Mouse (Mus musculus): ENCODE results near the gene Slit3. TPM values are rescaled to one million over a fixed set of nuclear protein-coding genes. Genes with fewer than 3 reads are reported as not detected.

Gene Slit3
- polyA plus RNA-seq, 2 experiments = 0.20 to 0.23 TPM

DNA sequence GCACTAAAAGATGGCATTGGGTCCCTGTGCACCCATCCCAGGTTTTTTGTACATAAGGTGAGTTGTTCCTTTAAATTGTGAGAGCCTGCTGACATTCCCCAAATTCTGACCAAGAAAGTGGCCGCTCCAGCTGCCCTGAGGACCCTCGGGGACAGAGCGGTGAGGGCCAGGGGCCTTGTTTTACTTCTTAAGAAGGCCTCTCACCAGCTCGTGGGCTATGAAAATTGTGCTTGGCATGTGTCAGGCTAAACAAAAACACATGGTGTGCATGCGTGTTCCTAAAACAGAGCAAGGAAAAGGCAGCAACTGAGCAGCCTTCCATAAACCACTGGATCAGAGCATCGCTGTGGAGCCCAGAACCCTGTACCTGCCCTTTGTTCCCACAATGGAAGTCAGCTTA, 316.5 kb downstream of the Slit3 start:
- Histone ChIP-seq H3K27ac (no peak overlapping the region), H3K27me3 (ENCODE audit: control insufficient read depth, insufficient read depth, low read length) (no peaks in the 10 kb centered on the region), H3K4me2 (ENCODE audit: low read depth) (no peak overlapping the region), H3K36me3 (replicated peaks; ENCODE audit: control insufficient read depth, insufficient read depth, low read depth) (no peaks in the 10 kb centered on the region), H3K9me3 (ENCODE audit: control insufficient read depth, low read length) (no peaks in the 10 kb centered on the region), H3K9ac (replicated peaks) (no peak overlapping the region), H3K4me3 (ENCODE audit: insufficient read depth in 1 of 2, low read depth in 2 of 2, low read length in 2 of 2) (no peak overlapping the region), H3K4me1 (replicated peaks; ENCODE audit: control insufficient read depth in 2 of 2, insufficient read depth in 2 of 2, low read length in 1 of 2) (no peaks in the 10 kb centered on the region)
- ATAC-seq (ENCODE audit: insufficient read depth) = no peak
- TF ChIP-seq EP300 (IDR thresholded peaks at IDR 0.05; ENCODE audit: low read depth) (no peak), CTCF (IDR thresholded peaks at IDR 0.05; ENCODE audit: low read depth) (no peak)
- WGBS (ENCODE audit: insufficient replicate concordance) = 61% methylated on average over 6 of the region's 6 CpGs
- DNase-seq (ENCODE audit: low read depth in 3 of 3, low spot score in 3 of 3) = no peak

DNA sequence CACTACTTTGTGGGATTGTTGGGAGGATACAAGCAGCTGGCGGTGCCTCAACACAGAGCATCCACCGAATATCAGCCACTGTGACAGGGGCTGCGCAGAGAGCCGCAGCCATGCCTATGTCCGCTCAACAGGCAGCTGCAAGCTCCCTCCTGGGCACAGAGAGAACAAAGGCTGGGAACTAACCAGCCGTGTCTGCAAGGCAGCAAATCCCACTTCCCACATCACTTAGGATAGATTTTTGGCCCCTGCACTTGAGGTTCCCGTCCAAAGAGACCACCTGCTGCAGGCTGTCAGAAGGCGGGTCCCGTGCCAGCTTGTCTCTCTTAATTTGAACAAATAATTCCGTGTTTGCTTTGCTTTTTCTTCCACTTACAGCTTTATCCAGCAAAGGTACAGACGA, 319.2 kb downstream of the Slit3 start:
- no peak for TF ChIP-seq EP300 (IDR thresholded peaks at IDR 0.05; ENCODE audit: low read depth)
- TF ChIP-seq CTCF (IDR thresholded peaks at IDR 0.05; ENCODE audit: low read depth) = no peak

GRCm38 (mm10) chr11:35444489-35445100, 323.6 kb downstream of the Slit3 start:
- 68% methylated on average over 6 of the region's 6 CpGs for WGBS (ENCODE audit: insufficient replicate concordance)
- DNase-seq (ENCODE audit: low read depth in 3 of 3, low spot score in 3 of 3) = no peak
- Histone ChIP-seq H3K36me3 (replicated peaks; ENCODE audit: control insufficient read depth, insufficient read depth, low read depth) (no peaks in the 10 kb centered on the region), H3K4me3 (ENCODE audit: insufficient read depth in 1 of 2, low read depth in 2 of 2, low read length in 2 of 2) (no peak overlapping the region), H3K27me3 (ENCODE audit: control insufficient read depth, insufficient read depth, low read length) (no peaks in the 10 kb centered on the region), H3K9ac (replicated peaks) (no peak overlapping the region), H3K27ac (no peak overlapping the region), H3K9me3 (ENCODE audit: control insufficient read depth, low read length) (no peaks in the 10 kb centered on the region), H3K4me2 (ENCODE audit: low read depth) (no peak overlapping the region), H3K4me1 (replicated peaks; ENCODE audit: control insufficient read depth in 2 of 2, insufficient read depth in 2 of 2, low read length in 1 of 2) (no peaks in the 10 kb centered on the region)
- no peak for TF ChIP-seq EP300 (IDR thresholded peaks at IDR 0.05; ENCODE audit: low read depth)
- TF ChIP-seq CTCF (IDR thresholded peaks at IDR 0.05; ENCODE audit: low read depth) = no peak
- no peak for ATAC-seq (ENCODE audit: insufficient read depth)

More for the DNA sequence above, 319.2 kb downstream of the Slit3 start:
- H3K4me2 ChIP-seq (ENCODE audit: low read depth) = no peak overlapping the region
- WGBS (ENCODE audit: insufficient replicate concordance) = 67% methylated on average over 11 of the region's 11 CpGs
- no peak overlapping the region for H3K27ac ChIP-seq
- no peaks in the 10 kb centered on the region for H3K9me3 ChIP-seq (ENCODE audit: control insufficient read depth, low read length)
- H3K4me1 ChIP-seq (replicated peaks; ENCODE audit: control insufficient read depth in 2 of 2, insufficient read depth in 2 of 2, low read length in 1 of 2) = no peaks in the 10 kb centered on the region
- no peak overlapping the region for H3K9ac ChIP-seq (replicated peaks)
- no peak overlapping the region for H3K4me3 ChIP-seq (ENCODE audit: insufficient read depth in 1 of 2, low read depth in 2 of 2, low read length in 2 of 2)
- H3K27me3 ChIP-seq (ENCODE audit: control insufficient read depth, insufficient read depth, low read length) = no peaks in the 10 kb centered on the region
- no peaks in the 10 kb centered on the region for H3K36me3 ChIP-seq (replicated peaks; ENCODE audit: control insufficient read depth, insufficient read depth, low read depth)
- ATAC-seq (ENCODE audit: insufficient read depth) (no peak), DNase-seq (ENCODE audit: low read depth in 3 of 3, low spot score in 3 of 3) (no peak)

- 34% methylated on average over 9 of the region's 9 CpGs for WGBS (ENCODE audit: insufficient replicate concordance)
- H3K9me3 ChIP-seq (ENCODE audit: control insufficient read depth, low read length) = no peaks in the 10 kb centered on the region
- DNase-seq (ENCODE audit: low read depth in 3 of 3, low spot score in 3 of 3) (no peak), ATAC-seq (ENCODE audit: insufficient read depth) (no peak)
- TF ChIP-seq EP300 (IDR thresholded peaks at IDR 0.05; ENCODE audit: low read depth) (no peak), CTCF (IDR thresholded peaks at IDR 0.05; ENCODE audit: low read depth) (no peak)
- no peak overlapping the region for H3K27ac ChIP-seq
- no peak overlapping the region for H3K9ac ChIP-seq (replicated peaks)
- no peak overlapping the region for H3K4me3 ChIP-seq (ENCODE audit: insufficient read depth in 1 of 2, low read depth in 2 of 2, low read length in 2 of 2)
- no peaks in the 10 kb centered on the region for H3K4me1 ChIP-seq (replicated peaks; ENCODE audit: control insufficient read depth in 2 of 2, insufficient read depth in 2 of 2, low read length in 1 of 2)
- no peaks in the 10 kb centered on the region for H3K36me3 ChIP-seq (replicated peaks; ENCODE audit: control insufficient read depth, insufficient read depth, low read depth)
- no peak overlapping the region for H3K4me2 ChIP-seq (ENCODE audit: low read depth)
- no peaks in the 10 kb centered on the region for H3K27me3 ChIP-seq (ENCODE audit: control insufficient read depth, insufficient read depth, low read length)
These were observed 326.9 kb downstream of the Slit3 start for GRCm38 (mm10) chr11:35447951-35448350.

- no peak overlapping the region for H3K4me2 ChIP-seq (ENCODE audit: low read depth)
- no peak overlapping the region for H3K4me3 ChIP-seq (ENCODE audit: insufficient read depth in 1 of 2, low read depth in 2 of 2, low read length in 2 of 2)
- H3K9ac ChIP-seq (replicated peaks) = no peak overlapping the region
- H3K9me3 ChIP-seq (ENCODE audit: control insufficient read depth, low read length) = no peaks in the 10 kb centered on the region
- no peak for ATAC-seq (ENCODE audit: insufficient read depth)
- H3K27me3 ChIP-seq (ENCODE audit: control insufficient read depth, insufficient read depth, low read length) = no peaks in the 10 kb centered on the region
- DNase-seq (ENCODE audit: low read depth in 3 of 3, low spot score in 3 of 3) = no peak
- 59% methylated on average over 6 of the region's 6 CpGs for WGBS (ENCODE audit: insufficient replicate concordance)
- H3K36me3 ChIP-seq (replicated peaks; ENCODE audit: control insufficient read depth, insufficient read depth, low read depth) = no peaks in the 10 kb centered on the region
- no peak overlapping the region for H3K27ac ChIP-seq
- H3K4me1 ChIP-seq (replicated peaks; ENCODE audit: control insufficient read depth in 2 of 2, insufficient read depth in 2 of 2, low read length in 1 of 2) = no peaks in the 10 kb centered on the region
- TF ChIP-seq EP300 (IDR thresholded peaks at IDR 0.05; ENCODE audit: low read depth) (no peak), CTCF (IDR thresholded peaks at IDR 0.05; ENCODE audit: low read depth) (no peak)
These were observed 328.2 kb downstream of the Slit3 start for GRCm38 (mm10) chr11:35449199-35449598.

Data from liver, embryonic 14.5 days (tissue).